Mouse (Mus musculus) B cell, adult 2 months (primary cell): ENCODE results near the gene Muc2.
"Not testable (repeated sequence)": the region's sequence is repeated elsewhere in the genome, so short reads cannot be mapped to it uniquely, and the experiment has no call there.

Experiments
- DNase-seq, 2 experiments: peaks; one replicate each; pipeline ENCODE4 v3.0.0; 2022

The Muc2 gene

GRCm38 (mm10) chr7:141690040-141690439 lies at the start of gene Muc2:
Muc2 (plus strand) TSS chr7:141690340.
- no peak for DNase-seq

GRCm38 (mm10) chr7:141642375-141642774 lies 47.8 kb upstream of the Muc2 start:
- no peak for DNase-seq

GRCm38 (mm10) chr7:141643160-141643559 lies 47.0 kb upstream of the Muc2 start:
- peak; percentile 40 to 43 for DNase-seq

GRCm38 (mm10) chr7:141647083-141647482 lies 43.1 kb upstream of the Muc2 start:
- no peak for DNase-seq

GRCm38 (mm10) chr7:141647815-141648214 lies 42.3 kb upstream of the Muc2 start:
- no peak for DNase-seq

GRCm38 (mm10) chr7:141652191-141652590 lies 37.9 kb upstream of the Muc2 start:
- DNase-seq, result no peak

- no peak for DNase-seq
Observed at GRCm38 (mm10) chr7:141660346-141660745, 29.8 kb upstream of the Muc2 start.

GRCm38 (mm10) chr7:141661481-141661880 lies 28.7 kb upstream of the Muc2 start:
- no peak for DNase-seq

- no peak for DNase-seq
Observed at GRCm38 (mm10) chr7:141662223-141662622, 27.9 kb upstream of the Muc2 start.

GRCm38 (mm10) chr7:141666190-141666589 lies 23.9 kb upstream of the Muc2 start:
- DNase-seq, result peak; percentile 37

GRCm38 (mm10) chr7:141669097-141669496 lies 21.0 kb upstream of the Muc2 start:
- DNase-seq, result not testable (repeated sequence)

GRCm38 (mm10) chr7:141670999-141671398 lies 19.1 kb upstream of the Muc2 start:
- peak; percentile 36 to 40 for DNase-seq

- DNase-seq, result no peak
Observed at GRCm38 (mm10) chr7:141671626-141672291, 18.4 kb upstream of the Muc2 start.

- DNase-seq, result no peak
Observed at GRCm38 (mm10) chr7:141678922-141679321, 11.2 kb upstream of the Muc2 start.

- no peak for DNase-seq
Observed at GRCm38 (mm10) chr7:141687330-141687729, 2.8 kb upstream of the Muc2 start.

- no peak for DNase-seq
Observed at GRCm38 (mm10) chr7:141693591-141694273, 3.6 kb downstream of the Muc2 start.

- DNase-seq, result no peak
Observed at GRCm38 (mm10) chr7:141694274-141694639, 4.1 kb downstream of the Muc2 start.

- no peak for DNase-seq
Observed at GRCm38 (mm10) chr7:141696538-141696937, 6.4 kb downstream of the Muc2 start.

- no peak for DNase-seq
Observed at GRCm38 (mm10) chr7:141699556-141700220, 9.5 kb downstream of the Muc2 start.

- no peak for DNase-seq
Observed at GRCm38 (mm10) chr7:141747451-141748100, 57.4 kb downstream of the Muc2 start.

- no peak for DNase-seq
Observed at GRCm38 (mm10) chr7:141752513-141752912, 62.4 kb downstream of the Muc2 start.

GRCm38 (mm10) chr7:141755831-141756230 lies 65.7 kb downstream of the Muc2 start:
- peak; percentile 62 to 66 for DNase-seq

- no peak for DNase-seq
Observed at GRCm38 (mm10) chr7:141758291-141758690, 68.2 kb downstream of the Muc2 start.

GRCm38 (mm10) chr7:141770521-141770920 lies 80.4 kb downstream of the Muc2 start:
- DNase-seq, result no peak
